Mouse (Mus musculus) Patski (cell line): Measurements from ENCODE around the gene Vmn2r120. TPM values are rescaled to one million over a fixed set of nuclear protein-coding genes. Genes with fewer than 3 reads are reported as not detected.
"Not testable (repeated sequence)": the region's sequence is repeated elsewhere in the genome, so short reads cannot be mapped to it uniquely, and the experiment has no call there.

Source experiments
- ATAC-seq: fragments of 100-300 bp; one replicate; pipeline ENCODE4 v1.8.0; 2021
- CTCF ChIA-PET: fragments of 350-600 bp; sonication (Branson Sonifier 250); formaldehyde crosslinking; loops from one replicate; lab custom pipeline; 2022; ENCODE audit warnings: inconsistent platforms; lab: Charles Lee
- POLR2A ChIA-PET: fragments of 350-600 bp; sonication (Branson Sonifier 250); formaldehyde crosslinking; loops from one replicate; lab custom pipeline; 2022; ENCODE audit warnings: antibody characterized with exemption, inconsistent platforms; lab: Charles Lee
- DNase-seq: peaks from one replicate; pipeline ENCODE4 v3.0.0-alpha.2; 2011; ENCODE audit warnings: low read depth, low spot score
- H3K27me3 ChIP-seq: fragments of 371-371 bp; one replicate; pipeline ENCODE4 v1.5.1; 2021
- CTCF ChIP-seq: fragments of 100-300 bp; IDR thresholded peaks from one replicate; pipeline ENCODE4 v1.5.1; 2021
- in situ Hi-C: fragments of 300-500 bp; cut with MboI; formaldehyde crosslinking; loops from 3 replicates; pipeline ENCODE4 v1.11.1; 2018; ENCODE audit warnings: low pct_unique_long_range_greater_than_20kb, mixed read lengths
- polyA plus RNA-seq: library from polyadenylated mRNA; unstranded; gene quantifications from one replicate; pipeline ENCODE4 v1.2.3, GENCODE M21; 2021

Vmn2r120 gene
- polyA plus RNA-seq: not detected

GRCm38 (mm10) chr17:57545405-57545804 lies at the start of gene Vmn2r120:
TSS of gene Vmn2r120 (minus strand) at chr17:57545505.
- ChIA-PET POLR2A (no interaction called here), CTCF (no interaction called here)
- TF ChIP-seq CTCF: no peak
- DNase-seq (no peak), ATAC-seq (no peak)
- peaks cover 10% of the 10 kb centered on the region for H3K27me3 ChIP-seq
- in situ Hi-C loops: no loop called here

DNA sequence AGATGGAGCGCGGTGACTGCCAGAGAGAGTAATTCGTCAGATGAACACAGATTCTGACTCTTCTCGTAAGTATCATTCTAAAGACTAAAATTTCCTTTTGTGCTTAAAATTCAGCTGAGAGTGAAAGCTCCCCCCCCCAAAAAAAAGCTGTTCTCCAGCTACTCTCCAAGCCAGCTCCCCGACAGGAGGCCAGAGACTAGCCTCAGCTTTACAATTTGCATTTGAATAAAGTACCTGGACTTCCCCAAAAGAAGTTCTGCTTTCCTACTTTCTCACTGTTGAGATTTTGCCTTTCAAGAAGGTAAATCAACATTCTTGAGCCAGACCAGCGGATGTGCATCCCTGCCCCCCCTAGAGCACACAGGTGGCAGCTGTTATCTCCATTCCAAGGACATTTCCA lies 42.0 kb upstream of the Vmn2r120 start:
- H3K27me3 ChIP-seq, POLR2A ChIA-PET, DNase-seq, ATAC-seq, in situ Hi-C loops, CTCF ChIA-PET: not testable (repeated sequence)

DNA sequence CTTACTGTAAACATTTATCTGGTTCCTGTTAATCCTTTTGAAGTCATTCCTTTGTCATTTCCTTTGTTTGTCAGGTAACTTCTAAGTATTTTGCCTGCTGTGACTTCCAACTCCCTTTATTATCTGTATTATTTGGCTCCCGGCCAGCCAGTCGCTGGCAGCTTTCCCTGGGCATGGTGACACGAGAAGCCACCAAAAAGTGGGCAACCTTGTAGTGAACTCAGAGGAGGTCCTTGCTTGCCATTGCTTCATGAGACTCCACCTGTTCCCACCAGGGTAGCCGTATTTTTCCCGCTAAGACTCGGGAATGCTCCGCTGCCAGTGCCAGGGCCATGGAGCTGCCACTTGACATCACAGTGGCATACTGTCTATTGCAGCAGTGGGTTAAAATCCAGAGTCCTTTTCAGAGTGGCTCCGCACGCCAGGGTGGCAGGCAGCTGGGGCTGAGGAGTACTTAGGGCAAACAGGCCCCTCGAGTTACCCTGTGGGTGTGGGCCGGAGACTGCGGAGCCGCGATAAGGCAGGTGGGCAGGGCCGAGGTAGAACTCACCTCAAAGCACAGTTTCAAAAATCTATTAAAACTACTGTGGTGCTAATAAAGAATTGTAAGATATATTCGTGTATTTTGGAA lies 28.9 kb upstream of the Vmn2r120 start:
- CTCF ChIA-PET: no interaction called here
- TF ChIP-seq CTCF: no peak
- no peak for ATAC-seq

More for the DNA sequence above, 28.9 kb upstream of the Vmn2r120 start:
- DNase-seq: no peak
- in situ Hi-C loops: no loop called here
- no peaks in the 10 kb centered on the region for H3K27me3 ChIP-seq
- POLR2A ChIA-PET: no interaction called here

Other genes starting within 250 kb of the Vmn2r120 start
- gene Adgre1, start 186.8 kb downstream of the Vmn2r120 start, polyA plus RNA-seq: not detected
- not detected for gene Gm21834, start 196.7 kb upstream of the Vmn2r120 start, polyA plus RNA-seq
- 0.03 TPM for gene Cntnap5c, start 224.1 kb upstream of the Vmn2r120 start, polyA plus RNA-seq